Mouse (Mus musculus): ENCODE results near the gene Exph5. TPM values are rescaled to one million over a fixed set of nuclear protein-coding genes. Genes with fewer than 3 reads are reported as not detected.

The Exph5 gene
- polyA plus RNA-seq, 1 experiment from 2014 or later: 0.08 TPM

Small RNAs within 50 kb of the gene (microRNA-seq; reads per million reads assigned to microRNA genes)
- gene Mir130c: not detected

Other genes with a start within 250 kb of the Exph5 start
- gene Ddx10, start 53.6 kb upstream of the Exph5 start, polyA plus RNA-seq (2015; fragmentation: Nextera tagmentation; extraction: Ambion mirVana): 26.6 and 26.7 TPM in 2 replicates
- gene Kdelc2, start 82.4 kb downstream of the Exph5 start, polyA plus RNA-seq (2015; fragmentation: Nextera tagmentation; extraction: Ambion mirVana): 8.3 and 8.5 TPM in 2 replicates
- 0.18 and 0.44 TPM in 2 replicates for gene 4930550C14Rik, start 100.7 kb downstream of the Exph5 start, polyA plus RNA-seq (2015; fragmentation: Nextera tagmentation; extraction: Ambion mirVana)
- 9.5 and 12.1 TPM in 2 replicates for gene Atm, start 235.1 kb downstream of the Exph5 start, polyA plus RNA-seq (2015; fragmentation: Nextera tagmentation; extraction: Ambion mirVana)
- gene Npat, start 235.4 kb downstream of the Exph5 start, polyA plus RNA-seq (2015; fragmentation: Nextera tagmentation; extraction: Ambion mirVana): 11.8 and 12.2 TPM in 2 replicates

Measured in neural tube, embryonic 13.5 days (tissue).